Mouse (Mus musculus) forebrain, embryonic 16.5 days (tissue): ENCODE measurements around the gene Arl2. TPM values are rescaled to one million over a fixed set of nuclear protein-coding genes. Genes with fewer than 3 reads are reported as not detected.
A peak's percentile ranks its signal among the peaks of the same experiment; 100 is the strongest.
"Not testable (repeated sequence)": the region's sequence is repeated elsewhere in the genome, so short reads cannot be mapped to it uniquely, and the experiment has no call there.

Experiments used
- ATAC-seq: fragments of 200-750 bp; cut with Nextera tagmentation; 2 replicates; pipeline ENCODE4 v1.8.0; 2017; ENCODE audit warnings: mild to moderate bottlenecking, moderate library complexity
- H3K27ac ChIP-seq: fragments of 300-500 bp; sonication (generic); 2 replicates; pipeline ENCODE4 v1.5.1; 2014; ENCODE audit warnings: low read length, control low read depth
- H3K27me3 ChIP-seq: fragments of 300-500 bp; sonication (generic); replicated peaks from 2 replicates; pipeline ENCODE4 v1.6.1; 2014; ENCODE audit warnings: low read length; ENCODE audit not compliant: control insufficient read depth, insufficient read depth
- H3K36me3 ChIP-seq: fragments of 300-500 bp; sonication (generic); 2 replicates; pipeline ENCODE4 v1.6.1; 2014; ENCODE audit not compliant: control insufficient read depth, insufficient read depth
- H3K4me1 ChIP-seq: fragments of 300-500 bp; sonication (generic); replicated peaks from 2 replicates; pipeline ENCODE4 v1.6.1; 2014; ENCODE audit warnings: low read length; ENCODE audit not compliant: control insufficient read depth, insufficient read depth
- H3K4me2 ChIP-seq: fragments of 300-500 bp; sonication (generic); 2 replicates; pipeline ENCODE4 v1.6.1; 2014; ENCODE audit warnings: mild to moderate bottlenecking, low read length, control low read depth
- H3K4me3 ChIP-seq: fragments of 300-500 bp; sonication (generic); replicated peaks from 2 replicates; pipeline ENCODE4 v1.5.1; 2014; ENCODE audit warnings: mild to moderate bottlenecking, low read length, control low read depth
- H3K9ac ChIP-seq: fragments of 300-500 bp; sonication (generic); replicated peaks from 2 replicates; pipeline ENCODE4 v1.6.1; 2014; ENCODE audit warnings: low read depth, low read length, control low read depth
- H3K9me3 ChIP-seq: fragments of 300-500 bp; sonication (generic); 2 replicates; pipeline ENCODE4 v1.6.1; 2016; ENCODE audit warnings: low read length; ENCODE audit not compliant: control insufficient read depth
- WGBS: fragments of 180-500 bp; shearing (Covaris S2); extraction: QIAGEN DNeasy Blood & Tissue Kit; methylation state at CpG from one replicate; pipeline ENCODE4 v1.1.7; 2014; 5-methylcytosine and 5-hydroxymethylcytosine counted together
- polyA plus RNA-seq: library from polyadenylated mRNA; unstranded; fragments of >200 nt; fragmentation: Nextera tagmentation; extraction: Ambion mirVana; gene quantifications from 2 replicates; pipeline ENCODE4 v1.2.1, GENCODE M21; 2015

Gene Arl2
- polyA plus RNA-seq, 1 experiment from 2014 or later, result 92.6 TPM

GRCm38 (mm10) chr19:6130414-6131128 is 10.8 kb downstream of the Arl2 start:
- H3K36me3 ChIP-seq, H3K9ac ChIP-seq, ATAC-seq, H3K4me3 ChIP-seq, H3K27me3 ChIP-seq, H3K4me1 ChIP-seq, H3K27ac ChIP-seq, H3K9me3 ChIP-seq, H3K4me2 ChIP-seq: not testable (repeated sequence)
- 81% methylated on average over 7 of the region's 7 CpGs for WGBS

- peak within 1 kb of the TSS; percentile 85 for H3K27ac ChIP-seq
- H3K4me1 ChIP-seq, result peaks cover 7% of the 10 kb centered on the region
- H3K4me3 ChIP-seq, result peak within 1 kb of the TSS; percentile 56
- no peaks in the 10 kb centered on the region for H3K27me3 ChIP-seq
- H3K36me3 ChIP-seq, result no peaks in the 10 kb centered on the region
- under 1% methylated on average over 32 of the region's 32 CpGs for WGBS
- H3K9me3 ChIP-seq, result no peaks in the 10 kb centered on the region
- peak; percentile 96 for ATAC-seq
- peak within 1 kb of the TSS; percentile 69 for H3K9ac ChIP-seq
- H3K4me2 ChIP-seq, result peak within 1 kb of the TSS; percentile 56
Measured at GRCm38 (mm10) chr19:6127760-6128341, 13.5 kb downstream of the Arl2 start, which contains the start of gene Snx15. TSS of gene Snx15 (minus strand) at chr19:6128304.

GRCm38 (mm10) chr19:6126789-6127580 is 14.4 kb downstream of the Arl2 start:
- Histone ChIP-seq H3K27me3 (no peaks in the 10 kb centered on the region), H3K27ac (no peak overlapping the region), H3K9me3 (no peaks in the 10 kb centered on the region), H3K4me2 (peak overlapping the region; percentile 56), H3K4me1 (peaks cover 7% of the 10 kb centered on the region), H3K4me3 (peak overlapping the region; percentile 56), H3K36me3 (no peaks in the 10 kb centered on the region), H3K9ac (peak overlapping the region; percentile 69; the same call in 1 of the 2 replicates)
- WGBS, result 76% methylated on average over 10 of the region's 10 CpGs
- no peak for ATAC-seq

- Histone ChIP-seq H3K4me2 (no peak overlapping the region), H3K4me3 (no peak overlapping the region), H3K4me1 (peaks cover 7% of the 10 kb centered on the region), H3K27ac (no peak overlapping the region), H3K27me3 (no peaks in the 10 kb centered on the region), H3K36me3 (no peaks in the 10 kb centered on the region), H3K9ac (no peak overlapping the region), H3K9me3 (no peaks in the 10 kb centered on the region)
- WGBS, result 21% methylated on average over 4 of the region's 4 CpGs
- no peak for ATAC-seq
Measured at GRCm38 (mm10) chr19:6126289-6126688, 15.1 kb downstream of the Arl2 start.

- no peak for ATAC-seq
- Histone ChIP-seq H3K36me3 (no peaks in the 10 kb centered on the region), H3K27ac (no peak overlapping the region), H3K27me3 (no peaks in the 10 kb centered on the region), H3K4me2 (no peak overlapping the region), H3K4me1 (peaks cover 8% of the 10 kb centered on the region), H3K9me3 (no peaks in the 10 kb centered on the region), H3K4me3 (no peak overlapping the region), H3K9ac (no peak overlapping the region)
- 84% methylated on average over 2 of the region's 2 CpGs for WGBS
Measured at GRCm38 (mm10) chr19:6124898-6125297, 16.4 kb downstream of the Arl2 start.

GRCm38 (mm10) chr19:6123330-6123729 is 18.0 kb downstream of the Arl2 start:
- no peaks in the 10 kb centered on the region for H3K9me3 ChIP-seq
- WGBS, result 64% methylated on average over 8 of the region's 8 CpGs
- H3K27me3 ChIP-seq, result no peaks in the 10 kb centered on the region
- no peak overlapping the region for H3K4me2 ChIP-seq
- H3K4me1 ChIP-seq, result peaks cover 15% of the 10 kb centered on the region
- H3K9ac ChIP-seq, result no peak overlapping the region
- ATAC-seq, result no peak
- H3K4me3 ChIP-seq, result no peak overlapping the region
- no peaks in the 10 kb centered on the region for H3K36me3 ChIP-seq
- no peak overlapping the region for H3K27ac ChIP-seq

GRCm38 (mm10) chr19:6121761-6122160 is 19.6 kb downstream of the Arl2 start:
- no peak for ATAC-seq

GRCm38 (mm10) chr19:6118677-6119185 is 22.6 kb downstream of the Arl2 start:
- Histone ChIP-seq H3K4me1 (peaks cover 26% of the 10 kb centered on the region), H3K4me2 (peak overlapping the region; percentile 76), H3K27ac (peak overlapping the region; percentile 95), H3K27me3 (no peaks in the 10 kb centered on the region), H3K4me3 (peak overlapping the region; percentile 88), H3K9ac (peak overlapping the region; percentile 88), H3K9me3 (no peaks in the 10 kb centered on the region), H3K36me3 (peaks cover 15% of the 10 kb centered on the region)
- ATAC-seq, result peak; percentile 56; the same call in 1 of the 2 replicates
- WGBS, result under 1% methylated on average over 8 of the region's 8 CpGs

More at GRCm38 (mm10) chr19:6121761-6122160, 19.6 kb downstream of the Arl2 start:
- H3K9ac ChIP-seq, result no peak overlapping the region
- H3K4me1 ChIP-seq, result peaks cover 23% of the 10 kb centered on the region
- H3K27ac ChIP-seq, result no peak overlapping the region
- H3K9me3 ChIP-seq, result no peaks in the 10 kb centered on the region
- H3K36me3 ChIP-seq, result no peaks in the 10 kb centered on the region
- H3K4me2 ChIP-seq, result no peak overlapping the region
- no peak overlapping the region for H3K4me3 ChIP-seq
- no peaks in the 10 kb centered on the region for H3K27me3 ChIP-seq
- 35% methylated on average over 19 of the region's 19 CpGs for WGBS
